Mouse (Mus musculus): ENCODE data around the gene Cyp2u1. TPM values are rescaled to one million over a fixed set of nuclear protein-coding genes. Genes with fewer than 3 reads are reported as not detected.

Gene Cyp2u1
- polyA plus RNA-seq, 1 experiment from 2014 or later: 0.23 TPM

- Histone ChIP-seq H3K27ac (no peak overlapping the region), H3K36me3 (ENCODE audit: inconsistent target) (no peaks in the 10 kb centered on the region), H3K4me3 (ENCODE audit: inconsistent target) (no peak overlapping the region), H3K79me2 (ENCODE audit: inconsistent target) (no peaks in the 10 kb centered on the region; the same call in 1 of the 2 replicates)
- WGBS (ENCODE audit: missing documents): 98% methylated on average over 3 of the region's 3 CpGs
Measured at GRCm38 (mm10) chr3:131258921-131259320, 44.1 kb downstream of the Cyp2u1 start.

GRCm38 (mm10) chr3:131255399-131255981 lies 47.5 kb downstream of the Cyp2u1 start:
- Histone ChIP-seq H3K36me3 (ENCODE audit: inconsistent target) (no peaks in the 10 kb centered on the region), H3K79me2 (ENCODE audit: inconsistent target) (no peaks in the 10 kb centered on the region; the same call in 1 of the 2 replicates), H3K4me3 (ENCODE audit: inconsistent target) (no peak overlapping the region), H3K27ac (no peak overlapping the region)
- WGBS (ENCODE audit: missing documents): 98% methylated on average over 3 of the region's 3 CpGs

GRCm38 (mm10) chr3:131254991-131255390 lies 48.0 kb downstream of the Cyp2u1 start:
- no peak overlapping the region for H3K27ac ChIP-seq
- H3K36me3 ChIP-seq (ENCODE audit: inconsistent target): no peaks in the 10 kb centered on the region
- no peak overlapping the region for H3K4me3 ChIP-seq (ENCODE audit: inconsistent target)
- no peaks in the 10 kb centered on the region; the same call in 1 of the 2 replicates for H3K79me2 ChIP-seq (ENCODE audit: inconsistent target)
- WGBS (ENCODE audit: missing documents): 95% methylated on average over 3 of the region's 4 CpGs

- no peak overlapping the region for H3K4me3 ChIP-seq (ENCODE audit: inconsistent target)
- H3K27ac ChIP-seq: no peak overlapping the region
- WGBS (ENCODE audit: missing documents): 97% methylated on average over 7 of the region's 7 CpGs
- no peaks in the 10 kb centered on the region for H3K36me3 ChIP-seq (ENCODE audit: inconsistent target)
- H3K79me2 ChIP-seq (ENCODE audit: inconsistent target): no peaks in the 10 kb centered on the region
Measured at GRCm38 (mm10) chr3:131251601-131252000, 51.4 kb downstream of the Cyp2u1 start.

GRCm38 (mm10) chr3:131250978-131251377 lies 52.0 kb downstream of the Cyp2u1 start:
- Histone ChIP-seq H3K4me3 (ENCODE audit: inconsistent target) (no peak overlapping the region), H3K27ac (no peak overlapping the region), H3K79me2 (ENCODE audit: inconsistent target) (no peaks in the 10 kb centered on the region), H3K36me3 (ENCODE audit: inconsistent target) (no peaks in the 10 kb centered on the region)
- 98% methylated on average over 13 of the region's 13 CpGs for WGBS (ENCODE audit: missing documents)

GRCm38 (mm10) chr3:131250283-131250682 lies 52.7 kb downstream of the Cyp2u1 start:
- no peaks in the 10 kb centered on the region for H3K79me2 ChIP-seq (ENCODE audit: inconsistent target)
- no peak overlapping the region for H3K27ac ChIP-seq
- WGBS (ENCODE audit: missing documents): 85% methylated on average over 2 of the region's 2 CpGs
- no peaks in the 10 kb centered on the region for H3K36me3 ChIP-seq (ENCODE audit: inconsistent target)
- no peak overlapping the region for H3K4me3 ChIP-seq (ENCODE audit: inconsistent target)

- H3K79me2 ChIP-seq (ENCODE audit: inconsistent target): no peaks in the 10 kb centered on the region
- no peak overlapping the region for H3K4me3 ChIP-seq (ENCODE audit: inconsistent target)
- H3K27ac ChIP-seq: no peak overlapping the region
- WGBS (ENCODE audit: missing documents): 98% methylated on average over 9 of the region's 10 CpGs
- H3K36me3 ChIP-seq (ENCODE audit: inconsistent target): no peaks in the 10 kb centered on the region
Measured at GRCm38 (mm10) chr3:131248444-131248843, 54.6 kb downstream of the Cyp2u1 start.

- H3K4me3 ChIP-seq (ENCODE audit: inconsistent target): no peak overlapping the region
- no peaks in the 10 kb centered on the region for H3K36me3 ChIP-seq (ENCODE audit: inconsistent target)
- H3K27ac ChIP-seq: no peak overlapping the region
- WGBS (ENCODE audit: missing documents): 93% methylated on average over 5 of the region's 5 CpGs
- no peaks in the 10 kb centered on the region for H3K79me2 ChIP-seq (ENCODE audit: inconsistent target)
Measured at GRCm38 (mm10) chr3:131247851-131248250, 55.2 kb downstream of the Cyp2u1 start.

- no peaks in the 10 kb centered on the region for H3K36me3 ChIP-seq (ENCODE audit: inconsistent target)
- no peak overlapping the region for H3K27ac ChIP-seq
- WGBS (ENCODE audit: missing documents): 99% methylated on average over 6 of the region's 6 CpGs
- no peaks in the 10 kb centered on the region for H3K79me2 ChIP-seq (ENCODE audit: inconsistent target)
- no peak overlapping the region for H3K4me3 ChIP-seq (ENCODE audit: inconsistent target)
Measured at GRCm38 (mm10) chr3:131247447-131247846, 55.6 kb downstream of the Cyp2u1 start.

GRCm38 (mm10) chr3:131246579-131247046 lies 56.4 kb downstream of the Cyp2u1 start:
- WGBS (ENCODE audit: missing documents): 91% methylated on average over 8 of the region's 8 CpGs
- Histone ChIP-seq H3K4me3 (ENCODE audit: inconsistent target) (no peak overlapping the region), H3K27ac (no peak overlapping the region), H3K36me3 (ENCODE audit: inconsistent target) (no peaks in the 10 kb centered on the region), H3K79me2 (ENCODE audit: inconsistent target) (no peaks in the 10 kb centered on the region)

GRCm38 (mm10) chr3:131245766-131246578 lies 57.1 kb downstream of the Cyp2u1 start:
- Histone ChIP-seq H3K27ac (no peak overlapping the region), H3K79me2 (ENCODE audit: inconsistent target) (no peaks in the 10 kb centered on the region), H3K36me3 (ENCODE audit: inconsistent target) (no peaks in the 10 kb centered on the region)

More at GRCm38 (mm10) chr3:131245766-131246578, 57.1 kb downstream of the Cyp2u1 start:
- WGBS (ENCODE audit: missing documents): 67% methylated on average over 10 of the region's 11 CpGs
- H3K4me3 ChIP-seq (ENCODE audit: inconsistent target): no peak overlapping the region

Other genes with a start within 250 kb of the Cyp2u1 start
- gene Lef1, start 192.8 kb downstream of the Cyp2u1 start, polyA plus RNA-seq (2018): 0.14 to 0.22 TPM in 2 of 3 replicates, not detected in the other
- gene Hadh, start 31.1 kb downstream of the Cyp2u1 start, polyA plus RNA-seq (2018): 27.1 to 51.8 TPM (median 32.1 TPM) in 3 replicates
- gene Sgms2, start 188.2 kb upstream of the Cyp2u1 start, polyA plus RNA-seq (2018): 2.5 to 4.8 TPM (median 3.8 TPM) in 3 replicates

All from macrophage (primary cell).